Mouse (Mus musculus) C2C12 (cell line): ENCODE measurements around the gene March4. TPM values are rescaled to one million over a fixed set of nuclear protein-coding genes. Genes with fewer than 3 reads are reported as not detected.

Experiments
- H3K27me3 ChIP-seq: one replicate; pipeline ENCODE4 v1.6.1; 2011; ENCODE audit not compliant: control insufficient read depth, insufficient read depth, insufficient read length
- H3K36me3 ChIP-seq: one replicate; pipeline ENCODE4 v1.6.1; 2011; ENCODE audit not compliant: control insufficient read depth, insufficient read depth
- H3K4me3 ChIP-seq: one replicate; pipeline ENCODE4 v1.5.1; 2011; ENCODE audit warnings: mild to moderate bottlenecking, control low read depth; ENCODE audit not compliant: poor library complexity, insufficient read depth, severe bottlenecking
- H3K79me2 ChIP-seq: one replicate; pipeline ENCODE4 v1.6.1; 2011; ENCODE audit not compliant: control insufficient read depth, insufficient read depth
- H3K79me3 ChIP-seq: one replicate; pipeline ENCODE4 v1.6.1; 2011; ENCODE audit warnings: low read depth, control low read depth
- H3ac ChIP-seq: one replicate; pipeline ENCODE3; 2011; ENCODE audit warnings: low read depth; ENCODE audit not compliant: control insufficient read depth, insufficient read length
- CEBPB ChIP-seq: IDR thresholded peaks from one replicate; pipeline ENCODE4 v1.6.1; 2011; ENCODE audit warnings: low read depth, mild to moderate bottlenecking, control low read depth, moderate library complexity
- CTCF ChIP-seq: IDR thresholded peaks from one replicate; pipeline ENCODE4 v1.5.1; 2011; ENCODE audit not compliant: control insufficient read depth, insufficient read depth, insufficient read length
- FOSL1 ChIP-seq: IDR thresholded peaks from one replicate; pipeline ENCODE4 v1.8.0; 2011; ENCODE audit warnings: mild to moderate bottlenecking, low read length; ENCODE audit not compliant: poor library complexity, insufficient read depth, severe bottlenecking
- MAX ChIP-seq: IDR thresholded peaks from one replicate; pipeline ENCODE4 v1.6.1; 2011; ENCODE audit warnings: mild to moderate bottlenecking, control low read depth
- MYOD1 ChIP-seq: IDR thresholded peaks from one replicate; pipeline ENCODE4 v1.6.1; 2011; ENCODE audit warnings: low read depth; ENCODE audit not compliant: control insufficient read depth, insufficient read length
- MYOG ChIP-seq: IDR thresholded peaks from one replicate; pipeline ENCODE4 v1.6.1; 2011; ENCODE audit not compliant: control insufficient read depth, insufficient read length; ENCODE audit errors: extremely low read depth
- USF1 ChIP-seq: IDR thresholded peaks from one replicate; pipeline ENCODE4 v1.6.1; 2011; ENCODE audit warnings: low read depth, mild to moderate bottlenecking, control low read depth, moderate library complexity
- polyA plus RNA-seq: library from polyadenylated mRNA; unstranded; fragments of >200 nt; fragmentation: generic; extraction: Trizol; gene quantifications from one replicate; pipeline ENCODE4 v1.2.1, GENCODE M21; 2012; ENCODE audit warnings: missing spikeins

March4 gene
- polyA plus RNA-seq, 1 experiment, result 0.02 TPM

DNA sequence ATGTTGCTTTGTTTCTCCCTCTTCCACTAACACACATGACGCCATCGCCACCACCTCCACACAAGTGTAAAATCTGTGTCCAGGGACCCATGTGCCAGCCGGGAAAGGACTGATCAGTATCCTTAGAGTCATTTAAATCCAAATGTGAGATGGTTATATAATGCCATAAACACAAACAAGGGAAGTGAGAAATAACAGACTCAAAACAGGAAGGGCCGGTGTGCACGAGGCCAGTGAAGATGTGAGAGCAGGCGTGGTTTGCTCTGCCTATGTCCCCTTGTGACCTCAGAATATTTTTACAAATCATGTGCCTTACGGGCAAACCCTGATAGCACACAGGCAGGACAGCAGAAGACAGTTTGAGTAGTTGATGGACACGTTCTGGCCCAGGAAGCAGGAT lies 123.5 kb downstream of the March4 start:
- no peaks in the 10 kb centered on the region for H3K36me3 ChIP-seq
- H3K79me2 ChIP-seq, result no peaks in the 10 kb centered on the region
- H3K27me3 ChIP-seq, result no peaks in the 10 kb centered on the region
- no peak overlapping the region for H3K4me3 ChIP-seq
- TF ChIP-seq MYOD1 (no peak), CTCF (no peak), MAX (no peak), CEBPB (no peak), FOSL1 (no peak)
- H3ac ChIP-seq, result no peak overlapping the region
- no peaks in the 10 kb centered on the region for H3K79me3 ChIP-seq

DNA sequence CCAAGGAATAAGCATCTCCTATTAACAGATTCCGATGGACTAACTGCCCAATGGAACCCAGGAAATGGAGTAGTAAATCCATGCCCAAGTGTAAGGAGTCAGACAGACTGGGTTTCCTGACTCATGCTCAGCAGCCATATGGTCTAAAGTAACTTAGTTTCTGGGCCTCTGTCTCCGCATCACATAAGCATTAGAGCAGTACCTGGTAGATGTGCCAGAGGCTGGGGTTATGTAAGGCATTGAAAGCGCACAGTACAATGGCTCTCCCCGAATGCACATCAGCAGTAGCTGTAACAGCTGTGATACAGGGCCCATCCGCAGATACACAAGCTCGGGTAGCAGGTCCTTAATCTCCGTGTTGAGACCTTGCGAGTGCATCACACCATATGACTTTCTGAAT lies 125.6 kb downstream of the March4 start:
- no peaks in the 10 kb centered on the region for H3K79me2 ChIP-seq
- H3K27me3 ChIP-seq, result no peaks in the 10 kb centered on the region
- TF ChIP-seq CTCF (no peak), MAX (no peak), USF1 (no peak), MYOD1 (no peak), CEBPB (no peak), FOSL1 (no peak), MYOG (no peak)
- no peaks in the 10 kb centered on the region for H3K79me3 ChIP-seq
- H3ac ChIP-seq, result no peak overlapping the region
- no peaks in the 10 kb centered on the region for H3K36me3 ChIP-seq
- no peak overlapping the region for H3K4me3 ChIP-seq

- H3K36me3 ChIP-seq, result no peaks in the 10 kb centered on the region
- H3K79me3 ChIP-seq, result no peaks in the 10 kb centered on the region
- H3K4me3 ChIP-seq, result no peak overlapping the region
- no peak for TF ChIP-seq MYOG
- TF ChIP-seq USF1, result no peak
- TF ChIP-seq FOSL1, result no peak
- no peak for TF ChIP-seq CTCF
- no peak for TF ChIP-seq MYOD1
- no peak for TF ChIP-seq CEBPB
- TF ChIP-seq MAX, result no peak
- no peaks in the 10 kb centered on the region for H3K79me2 ChIP-seq
- H3ac ChIP-seq, result no peak overlapping the region
- H3K27me3 ChIP-seq, result no peaks in the 10 kb centered on the region
Observed at GRCm38 (mm10) chr1:72409936-72410335, 126.8 kb downstream of the March4 start.

DNA sequence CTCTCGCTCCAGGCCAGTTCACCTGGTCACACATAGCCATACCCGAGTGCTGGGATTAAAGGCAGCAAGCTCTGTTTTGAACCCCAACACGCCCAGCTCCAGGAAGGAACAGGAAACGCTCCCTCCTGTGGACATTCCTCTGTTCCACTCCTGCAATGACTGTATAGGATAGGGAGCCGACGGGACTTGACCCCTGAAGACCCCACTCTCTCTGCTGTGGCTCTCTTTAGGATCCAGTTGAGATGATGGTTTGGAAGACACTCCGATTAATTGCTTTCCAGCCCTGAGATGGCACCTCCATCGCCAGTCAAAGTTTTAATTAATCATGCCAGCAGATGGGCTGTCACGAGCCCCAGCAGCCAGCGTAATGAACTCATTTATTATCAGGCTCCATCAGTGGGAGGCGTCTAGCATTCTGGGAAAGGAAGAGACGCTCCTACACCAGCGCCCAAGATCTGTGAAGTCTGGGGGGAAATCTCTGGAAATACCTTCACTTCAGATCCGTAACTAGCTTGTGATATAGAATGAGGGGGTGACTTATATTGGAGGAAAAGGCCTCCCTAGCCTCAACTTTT lies 130.1 kb downstream of the March4 start:
- H3K36me3 ChIP-seq, result no peaks in the 10 kb centered on the region
- H3ac ChIP-seq, result no peak overlapping the region
- TF ChIP-seq MYOD1 (no peak), CTCF (no peak), FOSL1 (no peak), MYOG (no peak), CEBPB (no peak), MAX (no peak), USF1 (no peak)

GRCm38 (mm10) chr1:72401331-72402069 lies 135.2 kb downstream of the March4 start:
- Histone ChIP-seq H3K36me3 (no peaks in the 10 kb centered on the region), H3K79me3 (no peaks in the 10 kb centered on the region), H3K27me3 (no peaks in the 10 kb centered on the region), H3ac (no peak overlapping the region), H3K4me3 (no peak overlapping the region), H3K79me2 (no peaks in the 10 kb centered on the region)
- TF ChIP-seq MAX (no peak), CEBPB (no peak), CTCF (no peak), MYOD1 (no peak), MYOG (no peak), USF1 (no peak), FOSL1 (no peak)

More for the DNA sequence above, 130.1 kb downstream of the March4 start:
- H3K27me3 ChIP-seq, result no peaks in the 10 kb centered on the region
- H3K79me3 ChIP-seq, result no peaks in the 10 kb centered on the region
- H3K4me3 ChIP-seq, result no peak overlapping the region
- no peaks in the 10 kb centered on the region for H3K79me2 ChIP-seq

- TF ChIP-seq MAX, result no peak
- TF ChIP-seq FOSL1, result no peak
- TF ChIP-seq USF1, result no peak
- TF ChIP-seq CEBPB, result no peak
- no peak for TF ChIP-seq MYOG
- TF ChIP-seq MYOD1, result no peak
- no peak for TF ChIP-seq CTCF
- Histone ChIP-seq H3K27me3 (no peaks in the 10 kb centered on the region), H3K79me3 (no peaks in the 10 kb centered on the region), H3ac (no peak overlapping the region), H3K36me3 (no peaks in the 10 kb centered on the region), H3K4me3 (no peak overlapping the region), H3K79me2 (no peaks in the 10 kb centered on the region)
Observed at GRCm38 (mm10) chr1:72400616-72401015, 136.1 kb downstream of the March4 start.
